Mouse (Mus musculus): Measurements from ENCODE around the gene Uvssa.

- TF ChIP-seq CTCF (IDR thresholded peaks at IDR 0.05; ENCODE audit: borderline replicate concordance, extremely low read depth, insufficient read depth, insufficient read length) (no peak), POLR2A (IDR thresholded peaks at IDR 0.05; ENCODE audit: borderline replicate concordance, extremely low read depth, insufficient read depth, insufficient read length, poor library complexity, severe bottlenecking) (no peak)
Observed at GRCm38 (mm10) chr5:33347620-33348019, 30.7 kb upstream of the Uvssa start.

Data from brain, embryonic 14.5 days (tissue).